Comparison of ENCODE assay signal across 10 mouse cellular contexts in genomic region chr5:122901179-122901578, GRCm38 (mm10). TPM values are rescaled to one million over a fixed set of nuclear protein-coding genes. Genes with fewer than 3 reads are reported as not detected.
DNase-seq lines count a peak whose midpoint lies in the region; ATAC-seq and TF ChIP-seq lines count a peak whose summit lies in the region.
"Had no signal": no experiment of that assay in that cellular context is flagged by ENCODE, and none has a peak within 500 bp of the region (broad histone marks: within the 10 kb centered on the region; RNA-seq: fewer than 3 reads in every experiment).

No protein-coding gene starts in this region.

- H3K4me1 ChIP-seq in heart, embryonic 11.5 days (ENCODE audit: control insufficient read depth, insufficient read depth, low read length): 0 out of 2 replicates have a peak, but pooled peaks cover 5% of the 10 kb centered on the region
- peaks cover 15% of the 10 kb centered on the region for H3K4me1 ChIP-seq in thymus, adult 2 months (replicated peaks; ENCODE audit: control insufficient read depth, insufficient read depth, low read length)
- H3K4me1 ChIP-seq in liver, embryonic 13.5 days (replicated peaks): peaks cover 70% of the 10 kb centered on the region

- no peaks in the 10 kb centered on the region for H3K27me3 ChIP-seq in heart, embryonic 11.5 days (ENCODE audit: control insufficient read depth, insufficient read depth, low read length)
- H3K27me3 ChIP-seq in thymus, adult 2 months (ENCODE audit: control insufficient read depth, insufficient read depth, low read length): no peaks in the 10 kb centered on the region
- no peaks in the 10 kb centered on the region for H3K27me3 ChIP-seq in liver, embryonic 13.5 days

- peak overlapping the region; percentile 85 for H3K4me2 ChIP-seq in heart, embryonic 11.5 days
- peak overlapping the region; percentile 96 for H3K4me2 ChIP-seq in liver, embryonic 13.5 days

- TF ChIP-seq CTCF in thymus, adult 2 months (IDR thresholded peaks at IDR 0.05; ENCODE audit: borderline replicate concordance, control insufficient read depth, extremely low read depth, insufficient read depth, low read length, poor library complexity): no peak

- TF ChIP-seq POLR2A in thymus, adult 2 months (IDR thresholded peaks at IDR 0.05; ENCODE audit: control insufficient read depth, extremely low read depth, insufficient read depth, low read length, poor library complexity): no peak

- H3K9me3 ChIP-seq in heart, embryonic 11.5 days (replicated peaks; ENCODE audit: control insufficient read depth, low read length): no peaks in the 10 kb centered on the region
- H3K9me3 ChIP-seq in liver, embryonic 13.5 days (replicated peaks): no peaks in the 10 kb centered on the region

- intact Hi-C loops in heart, postnatal 36 days (cut with DNase I): no loop called here

- H3K36me3 ChIP-seq in heart, embryonic 11.5 days (ENCODE audit: control insufficient read depth, insufficient read depth, low read length): no peaks in the 10 kb centered on the region
- no peaks in the 10 kb centered on the region for H3K36me3 ChIP-seq in thymus, adult 2 months (ENCODE audit: control insufficient read depth, insufficient read depth, low read length)
- no peaks in the 10 kb centered on the region for H3K36me3 ChIP-seq in liver, embryonic 13.5 days

- H3K9ac ChIP-seq in heart, embryonic 11.5 days (ENCODE audit: low read depth, low read length): peak overlapping the region; percentile 92
- H3K9ac ChIP-seq in liver, embryonic 13.5 days: no peak overlapping the region

- no peak for ATAC-seq in heart, embryonic 11.5 days (replicated peaks; ENCODE audit: insufficient number of reproducible peaks, low FRiP score, low TSS enrichment)
- no peak for ATAC-seq in liver, embryonic 13.5 days (ENCODE audit: low read depth)
- no peak for ATAC-seq in megakaryocyte-erythroid progenitor cell, adult 5-6 weeks (replicated peaks; ENCODE audit: low FRiP score, low TSS enrichment, poor library complexity, severe bottlenecking)

- WGBS in heart, embryonic 11.5 days (ENCODE audit: insufficient replicate concordance): 54% methylated on average over 11 of the region's 11 CpGs
- 64% methylated on average over 11 of the region's 11 CpGs for WGBS in thymus, adult 2 months
- WGBS in liver, embryonic 13.5 days (ENCODE audit: insufficient replicate concordance): 49% methylated on average over 11 of the region's 11 CpGs

- H3K4me3 ChIP-seq in heart, embryonic 11.5 days (ENCODE audit: low read depth, low read length): peak overlapping the region; percentile 86
- H3K4me3 ChIP-seq in thymus, adult 2 months (ENCODE audit: control insufficient read depth, insufficient read depth, low read length): no peak overlapping the region
- H3K4me3 ChIP-seq in liver, embryonic 13.5 days (replicated peaks): peak overlapping the region; percentile 80

- no peak for DNase-seq in heart, postnatal 36 days
- no peak for DNase-seq in thymus, adult 2 months
- no peak for DNase-seq in thymus, postnatal 4 days
- no peak for DNase-seq in liver, embryonic 13.5 days
- no peak for DNase-seq in adrenal gland, adult 2 months
- DNase-seq in urinary bladder, postnatal 36 days (ENCODE audit: low spot score in 2 of 2): no peak
- DNase-seq: adrenal gland, postnatal 25 days; left cerebral cortex, postnatal 4 days had no signal

- no peak overlapping the region for H3K27ac ChIP-seq in heart, embryonic 11.5 days (ENCODE audit: low read depth, low read length)
- H3K27ac ChIP-seq in thymus, adult 2 months (ENCODE audit: control insufficient read depth, insufficient read depth, low read length): peak overlapping the region; percentile 11; the same call in 1 of the 2 replicates
- peak overlapping the region; percentile 66 for H3K27ac ChIP-seq in liver, embryonic 13.5 days

RNA-seq across cellular contexts. Expression of gene Rnf34, which starts 51.3 kb away (rescaled TPM):
- 32.4 and 36.0 TPM in 2 replicates for polyA plus RNA-seq in heart, embryonic 11.5 days (2014; fragmentation: Nextera tagmentation; extraction: Ambion mirVana)
- total RNA-seq in heart, postnatal 36 days (2021): 10 to 100 TPM; 25.6 to 30.1 TPM
- polyA plus RNA-seq in thymus, adult 2 months (2012; rRNA removed): 21.7 and 24.7 TPM in 2 replicates
- polyA plus RNA-seq in liver, embryonic 13.5 days (2015; fragmentation: Nextera tagmentation; extraction: Ambion mirVana): 13.7 and 13.8 TPM in 2 replicates
- total RNA-seq in adrenal gland, adult 2 months (2021): 10 to 100 TPM; 17.9 to 33.8 TPM
- 3.7 and 4.4 TPM in 2 replicates for polyA plus RNA-seq in adrenal gland, adult 2 months (2012; rRNA removed)
- total RNA-seq in megakaryocyte-erythroid progenitor cell, adult 5-6 weeks (2014; fragmentation: Nextera tagmentation): 7.6 and 10.4 TPM in 2 replicates
- total RNA-seq in megakaryocyte-erythroid progenitor cell, adult 5-6 weeks (2017): 15.4 and 22.2 TPM in 2 replicates
